In the genomic region with DNA sequence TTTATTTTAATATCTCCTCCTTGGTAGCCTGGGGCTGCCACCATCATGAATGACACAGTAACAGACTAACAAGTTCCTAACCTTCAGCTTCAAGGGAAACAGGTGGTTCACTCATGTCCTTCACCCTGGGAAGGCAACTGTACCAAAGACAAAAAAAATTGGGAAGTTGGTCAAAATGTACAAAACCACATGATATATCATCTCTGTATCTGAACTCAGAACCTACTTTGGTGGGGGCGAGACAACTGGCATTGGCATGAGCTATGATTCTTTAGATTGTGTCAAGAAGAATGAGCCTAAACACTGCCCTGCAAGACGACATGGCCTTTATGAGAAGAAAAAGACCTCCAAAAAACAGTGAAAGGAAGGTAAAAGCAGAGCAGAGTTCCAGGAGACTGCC, we compare ENCODE assay signal across 27 mouse cellular contexts. TPM values are rescaled to one million over a fixed set of nuclear protein-coding genes. Genes with fewer than 3 reads are reported as not detected.
DNase-seq lines count a peak whose midpoint lies in the region; ATAC-seq and TF ChIP-seq lines count a peak whose summit lies in the region.
"Had no signal": no experiment of that assay in that cellular context is flagged by ENCODE, and none has a peak within 500 bp of the region (broad histone marks: within the 10 kb centered on the region; RNA-seq: fewer than 3 reads in every experiment).

No protein-coding gene starts in this region.

- ATAC-seq in common myeloid progenitor, adult 5-6 weeks (replicated peaks; ENCODE audit: low read depth, poor library complexity, severe bottlenecking) = 0 out of 2 replicates have a peak, but pooled peaks have one; percentile 15
- ATAC-seq: activated CD4-positive, CD25-positive, alpha-beta regulatory T cell, adult 4 months; CD4-positive, CD25-positive, alpha-beta regulatory T cell, adult 4 months; forebrain, embryonic 14.5 days; forebrain, embryonic 16.5 days; Patski had no signal

- TF ChIP-seq EP300 in MEL (IDR thresholded peaks at IDR 0.05; ENCODE audit: low read depth in 1 of 2, low read length in 2 of 2) = peak; percentile 46 to 54; a peak in 3 of 4 replicates

- no peaks in the 10 kb centered on the region for H3K27me3 ChIP-seq in MEL (ENCODE audit: control insufficient read depth in 1 of 2, insufficient read depth in 2 of 2, low read length in 2 of 2)
- H3K27me3 ChIP-seq: CH12.LX; embryonic facial prominence, embryonic 13.5 days; embryonic facial prominence, embryonic 15.5 days; forebrain, embryonic 12.5 days; Patski had no signal

- TF ChIP-seq POLR2A in MEL (IDR thresholded peaks at IDR 0.05; ENCODE audit: control insufficient read depth in 1 of 2, insufficient read depth in 1 of 2, low read depth in 1 of 2, low read length in 2 of 2, poor library complexity in 1 of 2) = no peak

- no peaks in the 10 kb centered on the region for H3K79me2 ChIP-seq in MEL (ENCODE audit: control insufficient read depth, insufficient read depth, low read length, poor library complexity)

- DNase-seq in MEL (ENCODE audit: low read depth, low spot score) = peak; percentile 31
- no peak for DNase-seq in frontal cortex, postnatal 25 days (ENCODE audit: low spot score in 2 of 2)
- no peak for DNase-seq in spleen, adult 18-20 months
- DNase-seq in layer of hippocampus, adult 8-10 months (ENCODE audit: low spot score in 2 of 2) = no peak
- DNase-seq: adrenal gland, adult 8-10 months; adrenal gland, postnatal 14 days; adrenal gland, postnatal 36 days; B cell, adult 2 months; cerebellum, adult 11-12 months; cerebellum, adult 2 months; cerebellum, adult 9-10 months; cerebellum, postnatal 10 days; cerebellum, postnatal 25 days; embryo, embryonic 11 days had no signal

- no peaks in the 10 kb centered on the region for H3K9me3 ChIP-seq in MEL (replicated peaks; ENCODE audit: insufficient read depth, low read length)
- H3K9me3 ChIP-seq: embryonic facial prominence, embryonic 13.5 days; embryonic facial prominence, embryonic 15.5 days; forebrain, embryonic 10.5 days; forebrain, embryonic 12.5 days; G1E had no signal

- H3K4me1 ChIP-seq in MEL (ENCODE audit: control insufficient read depth in 1 of 2, insufficient read depth in 2 of 2, low read length in 2 of 2) = peaks cover 14 to 15% of the 10 kb centered on the region in 2 experiments
- H3K4me1 ChIP-seq: embryonic facial prominence, embryonic 13.5 days; embryonic facial prominence, embryonic 15.5 days; forebrain, embryonic 10.5 days; forebrain, embryonic 12.5 days had no signal

- no peak overlapping the region; the same call in 1 of the 2 replicates for H3K27ac ChIP-seq in MEL (ENCODE audit: control insufficient read depth, low read depth, low read length)
- H3K27ac ChIP-seq: embryonic facial prominence, embryonic 13.5 days; embryonic facial prominence, embryonic 15.5 days; forebrain, embryonic 10.5 days; forebrain, embryonic 12.5 days had no signal

- peaks cover 0 to 25% of the 10 kb centered on the region in 2 experiments; a peak in 2 of 4 replicates for H3K36me3 ChIP-seq in MEL (ENCODE audit: control insufficient read depth in 1 of 2, insufficient read depth in 2 of 2, low read length in 2 of 2)
- H3K36me3 ChIP-seq: embryonic facial prominence, embryonic 13.5 days; embryonic facial prominence, embryonic 15.5 days; forebrain, embryonic 10.5 days; forebrain, embryonic 12.5 days; G1E had no signal

- H3K4me3 ChIP-seq in MEL (ENCODE audit: control insufficient read depth in 1 of 2, insufficient read depth in 1 of 2, low read depth in 2 of 2, low read length in 2 of 2) = no peak overlapping the region
- H3K4me3 ChIP-seq: embryonic facial prominence, embryonic 13.5 days; embryonic facial prominence, embryonic 15.5 days; erythroblast, embryonic 14.5 days; forebrain, embryonic 10.5 days; forebrain, embryonic 12.5 days had no signal

- TF ChIP-seq CTCF in MEL (IDR thresholded peaks at IDR 0.05 in 2 of 3, conservative IDR thresholded peaks at IDR 0.05 in 1 of 3; ENCODE audit: control insufficient read depth in 1 of 3, insufficient read depth in 1 of 3, low read depth in 2 of 3, low read length in 3 of 3, poor library complexity in 1 of 3, severe bottlenecking in 1 of 3) = no peak

- no peak overlapping the region for H3K9ac ChIP-seq in MEL (ENCODE audit: control insufficient read depth, low read depth, low read length, poor library complexity, severe bottlenecking)
- H3K9ac ChIP-seq: embryonic facial prominence, embryonic 13.5 days; embryonic facial prominence, embryonic 15.5 days; forebrain, embryonic 12.5 days had no signal

- no peak for TF ChIP-seq RAD21 in MEL (IDR thresholded peaks at IDR 0.05; ENCODE audit: low read depth, low read length)

TF ChIP-seq in MEL, 35 proteins besides CTCF, POLR2A, EP300 and RAD21:
- peak; percentile 59; the same call in 1 of the 2 replicates for TF ChIP-seq ZNF384 (IDR thresholded peaks at IDR 0.05; ENCODE audit: low read depth, low read length)
- TF ChIP-seq ETS1 (IDR thresholded peaks at IDR 0.05; ENCODE audit: low read depth, low read length) = peak; percentile 65
- TF ChIP-seq TAL1 (IDR thresholded peaks at IDR 0.05; ENCODE audit: low read length) = no peak
- no peak for TF ChIP-seq MYB (IDR thresholded peaks at IDR 0.05; ENCODE audit: low read depth, low read length)
- 0 out of 2 replicates have a peak, but pooled peaks have one; percentile 31 for TF ChIP-seq SIN3A (IDR thresholded peaks at IDR 0.05; ENCODE audit: low read length)
- no peak for TF ChIP-seq GABPA (IDR thresholded peaks at IDR 0.05; ENCODE audit: low read depth, low read length)
- TF ChIP-seq TCF12 (IDR thresholded peaks at IDR 0.05; ENCODE audit: low read depth, low read length) = peak; percentile 32; the same call in 1 of the 2 replicates
TF ChIP-seq in MEL: peak in this region for 4.

RNA-seq across cellular contexts. Expression of gene Shld2, which starts 29.5 kb away (rescaled TPM):
- 7.9 and 9.2 TPM in 2 replicates for total RNA-seq in MEL (2012; rRNA removed)
- 1 to 10 TPM in 1 of 2 experiments, not detected in 1; 7.0 TPM for polyA plus RNA-seq in MEL (2012; ENCODE audit: insufficient read depth in 1 of 2, insufficient read length in 2 of 2, low read depth in 1 of 2, low replicate concordance in 2 of 2, missing spikeins in 1 of 2)
- total RNA-seq in common myeloid progenitor, adult 5-6 weeks (2017) = 17.1 and 19.9 TPM in 2 replicates
- total RNA-seq in layer of hippocampus, adult 8-10 months (2022) = 10 to 100 TPM; 11.4 to 14.1 (median 12.8) TPM

RNA-seq across cellular contexts. Expression of gene Glud1, which starts 29.7 kb away (rescaled TPM):
- 92.3 and 99.9 TPM in 2 replicates for total RNA-seq in MEL (2012; rRNA removed)
- 100 to 1,000 TPM in 1 of 2 experiments, 10 to 100 TPM in 1; 57.1 to 125 TPM for polyA plus RNA-seq in MEL (2012; ENCODE audit: insufficient read depth in 1 of 2, insufficient read length in 2 of 2, low read depth in 1 of 2, low replicate concordance in 2 of 2, missing spikeins in 1 of 2)
- 124 and 148 TPM in 2 replicates for total RNA-seq in common myeloid progenitor, adult 5-6 weeks (2017)
- total RNA-seq in layer of hippocampus, adult 8-10 months (2022) = 100 to 1,000 TPM; 294 to 321 (median 311) TPM
